Mouse (Mus musculus) limb, embryonic 13.5 days (tissue): ENCODE measurements at regions not wholly inside any gene's neighbourhood (a gene's known extent, or its start where the extent isn't known, plus 50 kb on each side); places are given as distances from the start of the nearest gene placed in this dataset.
A peak's percentile ranks its signal among the peaks of the same experiment; 100 is the strongest.
"Not testable (repeated sequence)": the region's sequence is repeated elsewhere in the genome, so short reads cannot be mapped to it uniquely, and the experiment has no call there.

ENCODE experiments used
- ATAC-seq: fragments of 200-750 bp; cut with Nextera tagmentation; 2 replicates; pipeline ENCODE4 v1.8.0; 2017; ENCODE audit warnings: low read depth, moderate number of reproducible peaks, moderate TSS enrichment; ENCODE audit not compliant: low FRiP score
- H3K27ac ChIP-seq: fragments of 300-500 bp; sonication (generic); 2 replicates; pipeline ENCODE4 v1.5.1; 2015; ENCODE audit warnings: inconsistent platforms, mild to moderate bottlenecking, moderate library complexity
- H3K27me3 ChIP-seq: fragments of 300-500 bp; sonication (generic); 2 replicates; pipeline ENCODE4 v1.6.1; 2015; ENCODE audit warnings: mild to moderate bottlenecking, inconsistent platforms
- H3K36me3 ChIP-seq: fragments of 300-500 bp; sonication (generic); 2 replicates; pipeline ENCODE4 v1.6.1; 2015; ENCODE audit warnings: inconsistent platforms, mild to moderate bottlenecking, moderate library complexity
- H3K4me1 ChIP-seq: fragments of 300-500 bp; sonication (generic); 2 replicates; pipeline ENCODE4 v1.6.1; 2015; ENCODE audit warnings: inconsistent platforms
- H3K4me2 ChIP-seq: fragments of 300-500 bp; sonication (generic); replicated peaks from 2 replicates; pipeline ENCODE4 v1.6.1; 2015; ENCODE audit warnings: inconsistent platforms, mild to moderate bottlenecking, moderate library complexity
- H3K4me3 ChIP-seq: fragments of 300-500 bp; sonication (generic); 2 replicates; pipeline ENCODE4 v1.5.1; 2015; ENCODE audit warnings: moderate library complexity, mild to moderate bottlenecking, inconsistent platforms
- H3K9ac ChIP-seq: fragments of 300-500 bp; sonication (generic); 2 replicates; pipeline ENCODE4 v1.6.1; 2015; ENCODE audit warnings: mild to moderate bottlenecking, inconsistent platforms
- H3K9me3 ChIP-seq: fragments of 300-500 bp; sonication (generic); 2 replicates; pipeline ENCODE4 v1.6.1; 2016; ENCODE audit warnings: inconsistent platforms
- WGBS: fragments of 180-500 bp; shearing (Covaris S2); methylation state at CpG from one replicate; pipeline ENCODE4 v1.1.7; 2015; 5-methylcytosine and 5-hydroxymethylcytosine counted together

DNA sequence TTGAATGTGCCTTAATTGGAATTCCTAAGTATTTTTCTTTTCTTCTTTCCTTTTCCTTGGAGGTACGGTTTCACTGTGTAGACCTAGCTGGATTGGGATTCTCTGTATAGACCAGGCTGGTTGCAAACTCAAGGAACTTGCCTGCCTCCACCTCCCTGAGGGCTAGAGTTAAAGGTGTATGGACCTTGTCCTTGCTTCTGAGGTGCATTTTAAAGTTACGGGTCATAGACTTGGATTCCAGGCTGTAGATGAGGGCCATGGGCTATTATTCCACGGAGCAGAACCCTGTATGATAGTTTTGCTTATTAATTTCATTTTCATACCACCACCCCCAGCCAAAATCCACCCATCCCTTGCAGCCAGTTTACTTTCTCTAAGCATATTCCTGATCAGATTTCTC is 50.7 kb upstream of the Wdr26 start:
- no peaks in the 10 kb centered on the region for H3K9me3 ChIP-seq
- no peak overlapping the region for H3K4me2 ChIP-seq
- H3K36me3 ChIP-seq, result no peaks in the 10 kb centered on the region
- no peak overlapping the region for H3K4me3 ChIP-seq
- H3K27me3 ChIP-seq, result 0 out of 2 replicates have a peak, but pooled peaks cover 4% of the 10 kb centered on the region
- H3K9ac ChIP-seq, result no peak overlapping the region
- H3K27ac ChIP-seq, result no peak overlapping the region
- H3K4me1 ChIP-seq, result peaks cover 28% of the 10 kb centered on the region
- 70% methylated on average over 3 of the region's 3 CpGs for WGBS
- ATAC-seq, result no peak

DNA sequence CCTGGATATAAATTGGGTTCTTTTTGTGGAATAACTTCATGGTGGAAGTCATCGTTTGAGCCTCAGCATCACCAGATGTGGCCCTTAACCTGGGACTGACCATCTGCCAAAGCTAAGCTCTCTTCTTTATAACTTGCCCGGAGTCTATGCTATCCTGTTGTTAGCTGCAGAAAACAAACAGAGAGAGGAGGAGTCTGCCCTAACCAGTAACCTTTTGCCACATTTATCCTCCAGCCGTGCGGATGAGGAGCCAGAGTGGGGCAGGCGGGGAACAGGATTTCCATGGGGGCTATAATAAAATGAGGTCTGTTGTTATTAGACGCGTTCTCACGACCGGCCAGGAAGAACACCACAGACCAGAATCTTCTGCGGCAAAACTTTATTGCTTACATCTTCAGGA is 51.4 kb upstream of the Wdr26 start:
- Histone ChIP-seq H3K27ac (no peak overlapping the region), H3K4me3 (no peak overlapping the region), H3K4me2 (no peak overlapping the region), H3K4me1 (peaks cover 21% of the 10 kb centered on the region), H3K36me3 (no peaks in the 10 kb centered on the region), H3K27me3 (no peaks in the 10 kb centered on the region), H3K9me3 (no peaks in the 10 kb centered on the region), H3K9ac (no peak overlapping the region)
- WGBS, result 84% methylated on average over 10 of the region's 10 CpGs
- no peak for ATAC-seq

DNA sequence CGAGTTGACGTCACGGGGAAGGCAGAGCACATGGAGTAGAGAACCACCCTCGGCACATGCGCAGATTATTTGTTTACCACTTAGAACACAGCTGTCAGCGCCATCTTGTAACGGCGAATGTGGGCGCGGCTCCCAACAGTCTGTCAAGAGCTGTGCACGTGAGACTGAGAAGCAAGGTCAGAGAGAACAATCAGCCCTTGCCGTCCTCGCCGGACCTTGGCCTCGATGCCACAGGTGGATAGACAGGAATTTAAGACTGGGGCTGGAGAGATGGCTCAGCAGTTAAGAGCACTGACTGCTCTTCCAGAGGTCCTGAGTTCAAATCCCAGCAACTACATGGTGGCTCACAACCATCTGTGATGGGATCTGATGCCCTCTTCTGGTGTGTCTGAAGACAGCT is 58.7 kb upstream of the Wdr26 start:
- not testable (repeated sequence) for ATAC-seq, H3K4me3 ChIP-seq, H3K4me2 ChIP-seq, H3K27ac ChIP-seq, H3K9ac ChIP-seq, H3K27me3 ChIP-seq, H3K4me1 ChIP-seq, H3K36me3 ChIP-seq, H3K9me3 ChIP-seq
- 96% methylated on average over 10 of the region's 15 CpGs for WGBS

DNA sequence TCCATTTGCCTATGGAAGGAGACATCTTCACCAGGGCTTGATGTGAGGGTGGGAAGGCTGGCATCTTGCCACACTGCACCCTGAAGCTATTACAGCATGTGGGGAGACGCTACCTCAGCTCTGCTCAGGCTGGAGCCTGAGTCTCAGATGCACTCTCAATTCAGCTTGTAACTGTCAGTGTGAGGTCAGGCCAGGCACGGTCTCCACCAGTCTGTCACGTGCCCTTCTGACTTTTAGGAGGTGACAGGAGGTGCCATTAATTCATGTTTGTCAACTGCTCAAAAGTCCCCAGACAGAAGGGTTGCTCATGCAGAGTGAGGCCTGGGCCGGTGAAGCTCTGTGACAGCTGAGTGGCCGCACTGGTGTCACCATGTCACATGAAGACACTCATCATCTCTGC is 59.4 kb upstream of the Wdr26 start:
- WGBS, result 71% methylated on average over 5 of the region's 5 CpGs
- H3K27ac ChIP-seq, result no peak overlapping the region
- H3K9me3 ChIP-seq, result no peaks in the 10 kb centered on the region
- H3K9ac ChIP-seq, result no peak overlapping the region
- H3K27me3 ChIP-seq, result no peaks in the 10 kb centered on the region
- no peaks in the 10 kb centered on the region for H3K36me3 ChIP-seq
- no peak overlapping the region for H3K4me2 ChIP-seq
- H3K4me1 ChIP-seq, result 0 out of 2 replicates have a peak, but pooled peaks cover 5% of the 10 kb centered on the region
- no peak overlapping the region for H3K4me3 ChIP-seq
- no peak for ATAC-seq

DNA sequence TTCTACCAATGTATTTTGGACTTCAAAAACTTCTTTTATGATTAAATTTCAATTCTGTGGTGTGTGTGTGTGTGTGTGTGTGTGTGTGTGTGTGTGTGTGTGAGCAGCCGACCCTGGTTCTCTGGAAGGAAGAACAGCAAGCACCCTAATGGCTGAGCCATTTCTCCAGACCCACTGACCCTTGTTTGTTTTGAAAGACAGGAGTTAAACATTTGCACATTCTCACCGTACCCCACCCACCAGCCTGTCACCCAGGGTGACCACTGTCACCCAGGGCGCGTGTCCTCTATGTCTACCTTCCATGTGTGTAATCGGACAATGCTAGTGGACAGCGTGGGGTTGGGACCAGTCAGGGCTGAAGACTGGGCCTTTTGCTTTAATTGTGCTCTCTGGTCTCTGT is 60.0 kb upstream of the Wdr26 start:
- no peak for ATAC-seq
- H3K4me3 ChIP-seq, result no peak overlapping the region
- H3K4me2 ChIP-seq, result no peak overlapping the region
- H3K27ac ChIP-seq, result no peak overlapping the region
- no peaks in the 10 kb centered on the region for H3K9me3 ChIP-seq
- 0 out of 2 replicates have a peak, but pooled peaks cover 5% of the 10 kb centered on the region for H3K4me1 ChIP-seq
- 83% methylated on average over 6 of the region's 6 CpGs for WGBS
- no peak overlapping the region for H3K9ac ChIP-seq
- H3K27me3 ChIP-seq, result no peaks in the 10 kb centered on the region
- H3K36me3 ChIP-seq, result no peaks in the 10 kb centered on the region

DNA sequence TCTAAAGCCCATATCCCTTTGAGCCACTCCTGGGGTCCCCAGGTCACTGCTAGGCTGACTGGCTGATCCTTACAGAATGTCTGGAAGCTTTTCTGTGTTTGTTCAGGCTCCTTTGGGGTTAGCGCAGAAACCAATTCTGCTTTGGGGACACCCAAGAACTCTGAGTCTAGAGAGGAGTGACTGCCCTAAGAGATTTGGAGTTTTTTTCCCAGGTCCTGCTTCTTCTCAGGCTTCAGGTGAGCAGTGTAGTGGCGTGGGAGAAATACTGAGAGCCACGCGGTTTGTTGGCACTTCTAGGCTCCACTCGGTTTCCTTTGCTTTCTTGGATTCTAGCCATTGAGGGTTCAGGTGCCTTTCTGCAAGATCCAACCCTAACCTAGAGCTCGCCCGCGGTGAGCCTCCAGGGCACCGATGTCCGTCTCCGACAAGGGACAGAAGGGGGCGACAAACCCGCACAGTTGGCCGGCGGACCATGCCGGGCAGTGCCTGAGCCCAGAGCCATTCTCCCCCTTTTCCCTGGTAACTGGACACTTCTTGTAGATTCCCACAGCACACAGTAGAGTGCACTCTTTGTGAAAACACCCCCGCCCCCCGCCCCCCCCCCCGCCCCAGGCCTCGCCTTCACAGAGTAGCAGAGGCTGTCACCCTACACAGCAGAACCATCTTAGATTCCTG is 61.0 kb upstream of the Wdr26 start:
- no peak overlapping the region for H3K27ac ChIP-seq
- H3K9ac ChIP-seq, result 0 out of 2 replicates have a peak overlapping the region, but pooled peaks have one; percentile 31
- H3K27me3 ChIP-seq, result no peaks in the 10 kb centered on the region
- H3K4me1 ChIP-seq, result 0 out of 2 replicates have a peak, but pooled peaks cover 5% of the 10 kb centered on the region
- no peaks in the 10 kb centered on the region for H3K36me3 ChIP-seq
- peak overlapping the region; percentile 23; the same call in 1 of the 2 replicates for H3K4me2 ChIP-seq
- peak; percentile 95 for ATAC-seq
- H3K4me3 ChIP-seq, result no peak overlapping the region
- H3K9me3 ChIP-seq, result no peaks in the 10 kb centered on the region
- 5% methylated on average over 20 of the region's 20 CpGs for WGBS

DNA sequence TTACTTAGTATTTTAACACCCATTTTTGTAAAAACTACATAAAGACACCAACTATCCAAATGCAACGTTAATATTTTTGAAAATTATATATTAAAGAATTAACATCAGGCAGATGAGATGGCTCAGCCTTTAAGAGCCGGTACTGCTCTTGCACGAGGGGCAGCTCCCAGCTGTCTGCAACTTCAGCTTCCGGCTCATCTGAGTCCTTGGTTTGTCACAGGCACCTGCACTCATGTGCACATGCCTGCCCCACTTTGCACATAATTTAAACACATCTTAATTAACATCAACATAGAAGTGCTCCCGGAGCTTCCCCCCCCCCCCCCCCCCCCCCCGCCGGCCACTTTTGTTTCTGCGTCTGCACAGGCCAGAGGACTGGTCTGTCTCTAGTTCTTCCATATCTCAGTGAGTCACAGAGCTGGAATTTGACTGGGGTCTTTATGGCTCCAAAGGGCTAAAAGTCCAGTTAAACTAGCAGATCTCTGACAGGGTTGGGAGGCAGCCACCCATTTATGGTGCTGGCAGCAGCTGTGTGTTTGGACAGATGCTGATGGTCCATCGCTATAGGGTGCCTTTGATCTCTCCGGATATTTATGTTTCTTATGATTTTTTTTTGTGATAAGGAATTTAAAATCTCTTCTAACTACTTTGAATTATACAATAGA is 61.9 kb upstream of the Wdr26 start:
- Histone ChIP-seq H3K27me3 (no peaks in the 10 kb centered on the region), H3K27ac (no peak overlapping the region), H3K36me3 (no peaks in the 10 kb centered on the region), H3K4me1 (0 out of 2 replicates have a peak, but pooled peaks cover 5% of the 10 kb centered on the region), H3K4me3 (no peak overlapping the region), H3K9me3 (no peaks in the 10 kb centered on the region), H3K9ac (no peak overlapping the region), H3K4me2 (no peak overlapping the region)
- 41% methylated on average over 7 of the region's 10 CpGs for WGBS
- no peak for ATAC-seq

DNA sequence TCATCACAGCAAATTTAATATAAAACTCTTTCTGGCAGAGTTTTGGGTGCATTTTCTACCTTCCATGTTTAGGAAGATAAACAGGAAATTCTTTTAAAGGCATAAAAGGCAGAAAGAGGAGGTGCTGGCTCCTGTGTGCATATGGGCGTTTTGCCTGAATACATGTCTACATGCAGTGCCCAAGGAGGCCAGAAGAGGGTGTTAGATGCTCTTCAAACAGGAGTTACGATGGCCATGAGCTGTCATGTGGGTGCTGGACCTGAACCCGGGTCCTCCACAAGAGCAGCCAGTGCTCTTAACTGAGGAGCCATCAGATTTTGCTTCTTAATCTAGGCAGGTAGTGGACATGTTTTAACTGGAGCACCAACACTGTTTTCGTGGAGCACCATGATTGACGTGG is 69.0 kb upstream of the Wdr26 start:
- Histone ChIP-seq H3K36me3 (no peaks in the 10 kb centered on the region), H3K4me3 (no peak overlapping the region), H3K9ac (no peak overlapping the region), H3K4me1 (peaks cover 5% of the 10 kb centered on the region; the same call in 1 of the 2 replicates), H3K4me2 (no peak overlapping the region), H3K27ac (no peak overlapping the region), H3K27me3 (no peaks in the 10 kb centered on the region), H3K9me3 (0 out of 2 replicates have a peak, but pooled peaks cover 4% of the 10 kb centered on the region)
- 82% methylated on average over 5 of the region's 5 CpGs for WGBS
- ATAC-seq, result no peak

DNA sequence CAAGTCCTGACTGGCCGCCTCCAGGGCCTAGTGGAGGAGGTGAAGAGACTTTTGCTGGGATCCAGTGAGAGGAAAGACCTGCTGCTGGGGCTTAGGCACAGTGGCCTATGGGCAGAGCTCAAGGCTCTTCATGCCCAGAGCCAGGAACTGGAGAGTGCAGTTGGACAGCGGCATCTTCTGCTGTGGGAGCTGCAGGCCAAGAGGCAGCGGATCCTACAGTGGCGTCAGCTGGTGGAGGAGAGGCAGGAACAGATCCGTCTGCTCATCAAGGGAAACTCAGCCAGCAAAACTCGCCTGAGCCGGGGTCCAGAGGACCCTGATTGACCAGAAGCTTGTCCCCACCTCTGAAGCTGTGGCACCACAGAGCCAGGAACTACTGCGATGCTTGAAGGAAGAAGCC is 69.4 kb upstream of the Cnih3 start:
- not testable (repeated sequence) for H3K27me3 ChIP-seq, H3K4me2 ChIP-seq, H3K27ac ChIP-seq, H3K9ac ChIP-seq, H3K4me1 ChIP-seq, H3K4me3 ChIP-seq, ATAC-seq, H3K36me3 ChIP-seq, H3K9me3 ChIP-seq
- WGBS, result 83% methylated on average over 8 of the region's 8 CpGs

DNA sequence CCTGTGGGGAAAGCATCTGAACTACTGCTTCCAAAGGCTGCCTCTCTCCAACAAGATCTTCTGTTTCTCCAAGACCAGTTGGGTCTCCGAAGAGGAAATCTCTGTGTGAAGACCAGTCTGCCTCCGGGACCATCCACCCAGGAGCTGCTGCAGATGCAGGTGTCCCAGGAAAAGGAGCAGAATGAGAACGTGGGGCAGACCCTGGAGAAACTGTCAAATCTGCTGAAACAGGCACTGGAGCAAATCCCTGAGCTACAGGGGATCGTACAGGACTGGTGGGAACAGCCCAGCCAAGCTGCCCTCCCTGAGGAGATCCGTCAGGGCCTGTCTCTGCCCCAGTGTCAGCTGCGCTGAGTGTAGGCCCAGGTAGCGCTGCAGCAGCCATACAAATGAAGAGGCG is 68.9 kb upstream of the Cnih3 start:
- not testable (repeated sequence) for H3K9me3 ChIP-seq, H3K4me2 ChIP-seq, H3K4me1 ChIP-seq, H3K9ac ChIP-seq, H3K4me3 ChIP-seq, H3K27me3 ChIP-seq, H3K36me3 ChIP-seq, H3K27ac ChIP-seq, ATAC-seq
- WGBS, result 85% methylated on average over 8 of the region's 8 CpGs

DNA sequence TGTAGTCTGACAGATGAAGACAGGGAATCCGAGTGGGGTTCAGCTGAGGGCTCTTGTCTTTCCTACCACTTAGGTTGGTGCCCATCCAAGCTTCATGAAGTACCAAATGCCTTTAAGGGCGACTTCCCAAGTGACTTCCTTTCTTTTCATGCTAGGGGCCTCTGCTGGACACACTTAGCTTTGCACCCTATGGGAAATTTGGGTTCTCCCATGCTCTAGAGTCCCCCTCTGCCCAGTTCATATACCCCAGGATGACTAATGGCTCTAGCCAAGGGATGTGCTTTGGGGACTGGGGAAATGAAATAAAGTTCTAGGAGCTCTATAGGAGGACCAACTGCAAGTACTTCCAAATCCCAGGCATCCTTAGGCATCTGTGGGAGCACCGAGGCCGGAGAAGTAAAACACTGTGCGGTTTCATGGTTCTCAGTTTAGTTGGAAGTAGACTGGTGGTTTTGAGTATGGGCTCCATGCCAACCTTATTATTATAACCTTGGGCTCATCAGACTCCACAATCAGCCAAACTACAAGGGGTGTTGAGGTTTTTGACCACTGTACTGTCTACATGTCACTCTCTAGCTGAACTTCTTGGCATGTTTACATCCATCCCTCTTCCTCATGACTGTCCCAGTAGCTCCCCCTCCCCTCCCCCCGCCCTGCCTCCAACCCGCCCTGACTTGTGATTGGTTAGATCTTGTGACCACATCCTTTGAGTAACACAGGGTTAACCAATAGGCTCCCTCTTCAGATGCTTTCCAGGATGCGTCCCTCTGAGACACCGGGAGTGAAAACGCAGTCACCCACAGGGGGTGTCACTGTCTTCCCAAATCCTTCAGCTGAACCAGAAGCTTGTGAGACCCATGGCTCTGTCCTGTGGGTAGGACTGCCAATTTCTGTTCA is 67.9 kb upstream of the Cnih3 start:
- Histone ChIP-seq H3K27me3 (no peaks in the 10 kb centered on the region), H3K9me3 (no peaks in the 10 kb centered on the region), H3K4me2 (no peak overlapping the region), H3K36me3 (no peaks in the 10 kb centered on the region), H3K4me3 (no peak overlapping the region), H3K9ac (no peak overlapping the region), H3K4me1 (peaks cover 12% of the 10 kb centered on the region), H3K27ac (no peak overlapping the region)
- 68% methylated on average over 10 of the region's 10 CpGs for WGBS
- no peak for ATAC-seq

DNA sequence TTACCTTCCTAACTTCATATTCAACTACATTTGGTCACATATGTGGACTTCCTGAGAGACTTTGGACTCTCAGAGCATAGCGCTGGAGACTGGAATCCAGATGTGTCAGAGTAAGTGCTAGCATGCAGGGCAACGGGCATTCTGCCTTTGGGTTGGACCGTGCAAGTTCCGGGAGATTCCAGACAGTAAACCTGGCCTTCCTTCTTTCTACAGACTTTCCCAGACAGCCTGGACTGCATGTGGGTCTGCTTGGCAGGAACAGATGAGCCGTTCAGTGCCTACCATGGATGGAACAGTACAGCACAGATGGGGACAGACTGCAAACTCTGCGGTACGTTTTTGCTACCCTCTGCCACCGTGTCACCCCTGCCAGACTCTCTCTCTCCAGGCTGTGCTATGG is 66.8 kb upstream of the Cnih3 start:
- no peaks in the 10 kb centered on the region for H3K36me3 ChIP-seq
- H3K27me3 ChIP-seq, result no peaks in the 10 kb centered on the region
- no peak overlapping the region for H3K9ac ChIP-seq
- ATAC-seq, result no peak; the same call in 1 of the 2 replicates
- H3K4me2 ChIP-seq, result no peak overlapping the region
- no peak overlapping the region for H3K4me3 ChIP-seq
- no peak overlapping the region for H3K27ac ChIP-seq
- H3K9me3 ChIP-seq, result no peaks in the 10 kb centered on the region
- peaks cover 16% of the 10 kb centered on the region for H3K4me1 ChIP-seq
- WGBS, result 79% methylated on average over 8 of the region's 8 CpGs
